Mouse (Mus musculus) thymus, adult 2 months (tissue): ENCODE results near the gene Cntnap2. TPM values are rescaled to one million over a fixed set of nuclear protein-coding genes. Genes with fewer than 3 reads are reported as not detected.
A peak's percentile ranks its signal among the peaks of the same experiment; 100 is the strongest.

Experiments used
- DNase-seq: peaks from one replicate; pipeline ENCODE4 v3.0.0; 2021
- H3K27ac ChIP-seq: fragments of 200-500 bp; 2 replicates; pipeline ENCODE4 v1.5.1; 2012; ENCODE audit warnings: low read length, control low read depth; ENCODE audit not compliant: control insufficient read depth, insufficient read depth
- H3K27me3 ChIP-seq: fragments of 200-500 bp; 2 replicates; pipeline ENCODE4 v1.6.1; 2012; ENCODE audit warnings: mild to moderate bottlenecking, low read length, moderate library complexity, mixed read lengths; ENCODE audit not compliant: control insufficient read depth, insufficient read depth
- H3K36me3 ChIP-seq: fragments of 200-500 bp; 2 replicates; pipeline ENCODE4 v1.6.1; 2012; ENCODE audit warnings: mild to moderate bottlenecking, low read length, moderate library complexity; ENCODE audit not compliant: control insufficient read depth, insufficient read depth
- H3K4me1 ChIP-seq: fragments of 200-500 bp; replicated peaks from 2 replicates; pipeline ENCODE4 v1.6.1; 2012; ENCODE audit warnings: low read length; ENCODE audit not compliant: control insufficient read depth, insufficient read depth
- H3K4me3 ChIP-seq: fragments of 200-500 bp; 2 replicates; pipeline ENCODE4 v1.5.1; 2012; ENCODE audit warnings: mild to moderate bottlenecking, low read length, control low read depth, moderate library complexity; ENCODE audit not compliant: control insufficient read depth, insufficient read depth
- CTCF ChIP-seq: fragments of 200-500 bp; IDR thresholded peaks from 2 replicates; pipeline ENCODE4 v1.5.1; 2012; ENCODE audit warnings: mild to moderate bottlenecking, control low read depth, low read length, moderate library complexity, borderline replicate concordance; ENCODE audit not compliant: control insufficient read depth, poor library complexity, insufficient read depth; ENCODE audit errors: extremely low read depth
- POLR2A ChIP-seq: fragments of 200-500 bp; IDR thresholded peaks from 2 replicates; pipeline ENCODE4 v1.6.1; 2012; ENCODE audit warnings: mild to moderate bottlenecking, low read length, control low read depth, moderate library complexity; ENCODE audit not compliant: control insufficient read depth, poor library complexity, insufficient read depth; ENCODE audit errors: extremely low read depth
- WGBS: fragments of 180-500 bp; shearing (Covaris S2); methylation state at CpG from one replicate; pipeline ENCODE4 v1.1.7; 2018; 5-methylcytosine and 5-hydroxymethylcytosine counted together
- polyA plus RNA-seq: library from polyadenylated mRNA; depleted of rRNA; stranded (reverse); fragments of >200 nt; gene quantifications from 2 replicates; pipeline ENCODE4 v1.2.3, GENCODE M21; 2012; rRNA removed

Cntnap2 gene
- 0.20 and 1.0 TPM in 2 replicates for polyA plus RNA-seq

- WGBS = 16% methylated on average over 8 of the region's 8 CpGs
- TF ChIP-seq POLR2A (no peak), CTCF (no peak)
- no peak for DNase-seq
- Histone ChIP-seq H3K4me1 (no peaks in the 10 kb centered on the region), H3K36me3 (no peaks in the 10 kb centered on the region), H3K27me3 (no peaks in the 10 kb centered on the region), H3K27ac (no peak within 1 kb of the TSS), H3K4me3 (no peak within 1 kb of the TSS)
Observed at GRCm38 (mm10) chr6:45059091-45059490, at the start of gene Cntnap2. Gene Cntnap2, plus strand, starts transcription at chr6:45059357.

GRCm38 (mm10) chr6:45026011-45026682, 33.0 kb upstream of the Cntnap2 start:
- WGBS = 29% methylated on average over 9 of the region's 9 CpGs
- no peaks in the 10 kb centered on the region for H3K36me3 ChIP-seq
- DNase-seq = peak; percentile 2
- H3K27ac ChIP-seq = no peak overlapping the region
- no peaks in the 10 kb centered on the region for H3K4me1 ChIP-seq
- TF ChIP-seq POLR2A (no peak), CTCF (no peak)
- no peak overlapping the region for H3K4me3 ChIP-seq
- H3K27me3 ChIP-seq = no peaks in the 10 kb centered on the region

GRCm38 (mm10) chr6:45039454-45039853, 19.7 kb upstream of the Cntnap2 start:
- Histone ChIP-seq H3K36me3 (no peaks in the 10 kb centered on the region), H3K27ac (no peak overlapping the region), H3K4me1 (no peaks in the 10 kb centered on the region), H3K4me3 (no peak overlapping the region), H3K27me3 (no peaks in the 10 kb centered on the region)
- DNase-seq = no peak
- TF ChIP-seq POLR2A (no peak), CTCF (no peak)
- 65% methylated on average over 1 of the region's 1 CpGs for WGBS

- WGBS = 10% methylated on average over 37 of the region's 37 CpGs
- Histone ChIP-seq H3K4me1 (no peaks in the 10 kb centered on the region), H3K36me3 (no peaks in the 10 kb centered on the region), H3K4me3 (no peak overlapping the region), H3K27ac (no peak overlapping the region), H3K27me3 (no peaks in the 10 kb centered on the region)
- DNase-seq = no peak
- TF ChIP-seq CTCF = no peak
- no peak for TF ChIP-seq POLR2A
Observed at GRCm38 (mm10) chr6:45059556-45060471, 657 bp downstream of the Cntnap2 start.

GRCm38 (mm10) chr6:45062214-45062997, 3.2 kb downstream of the Cntnap2 start:
- 70% methylated on average over 5 of the region's 5 CpGs for WGBS
- H3K36me3 ChIP-seq = no peaks in the 10 kb centered on the region
- H3K4me1 ChIP-seq = no peaks in the 10 kb centered on the region
- TF ChIP-seq CTCF = no peak
- no peak for TF ChIP-seq POLR2A
- no peaks in the 10 kb centered on the region for H3K27me3 ChIP-seq
- H3K27ac ChIP-seq = no peak overlapping the region
- no peak overlapping the region for H3K4me3 ChIP-seq
- DNase-seq = no peak

GRCm38 (mm10) chr6:45088304-45088703, 29.1 kb downstream of the Cntnap2 start:
- H3K27ac ChIP-seq = no peak overlapping the region
- 93% methylated on average over 1 of the region's 1 CpGs for WGBS
- TF ChIP-seq POLR2A (no peak), CTCF (no peak)
- no peak overlapping the region for H3K4me3 ChIP-seq
- H3K4me1 ChIP-seq = no peaks in the 10 kb centered on the region
- H3K36me3 ChIP-seq = no peaks in the 10 kb centered on the region
- DNase-seq = no peak
- no peaks in the 10 kb centered on the region for H3K27me3 ChIP-seq
